Mouse (Mus musculus): ENCODE measurements around the gene Myd88.

GRCm38 (mm10) chr9:119335571-119335970 is 5.6 kb downstream of the Myd88 start:
- no peak for TF ChIP-seq CTCF (IDR thresholded peaks at IDR 0.05; ENCODE audit: low read depth, low read length)
- no peak for TF ChIP-seq POLR2AphosphoS5 (IDR thresholded peaks at IDR 0.05; ENCODE audit: insufficient replicate concordance, low read depth, low read length)
- no peak for TF ChIP-seq TAL1 (conservative IDR thresholded peaks at IDR 0.05; ENCODE audit: low read depth, low read length)
- no peak for TF ChIP-seq GATA1 (IDR thresholded peaks at IDR 0.05; ENCODE audit: borderline replicate concordance, low read length)
- no peak for TF ChIP-seq GATA2 (IDR thresholded peaks at IDR 0.05; ENCODE audit: borderline replicate concordance, low read depth, low read length)

Measured in G1E (cell line).